ENCODE assay signal across 8 mouse cellular contexts in the genomic region with DNA sequence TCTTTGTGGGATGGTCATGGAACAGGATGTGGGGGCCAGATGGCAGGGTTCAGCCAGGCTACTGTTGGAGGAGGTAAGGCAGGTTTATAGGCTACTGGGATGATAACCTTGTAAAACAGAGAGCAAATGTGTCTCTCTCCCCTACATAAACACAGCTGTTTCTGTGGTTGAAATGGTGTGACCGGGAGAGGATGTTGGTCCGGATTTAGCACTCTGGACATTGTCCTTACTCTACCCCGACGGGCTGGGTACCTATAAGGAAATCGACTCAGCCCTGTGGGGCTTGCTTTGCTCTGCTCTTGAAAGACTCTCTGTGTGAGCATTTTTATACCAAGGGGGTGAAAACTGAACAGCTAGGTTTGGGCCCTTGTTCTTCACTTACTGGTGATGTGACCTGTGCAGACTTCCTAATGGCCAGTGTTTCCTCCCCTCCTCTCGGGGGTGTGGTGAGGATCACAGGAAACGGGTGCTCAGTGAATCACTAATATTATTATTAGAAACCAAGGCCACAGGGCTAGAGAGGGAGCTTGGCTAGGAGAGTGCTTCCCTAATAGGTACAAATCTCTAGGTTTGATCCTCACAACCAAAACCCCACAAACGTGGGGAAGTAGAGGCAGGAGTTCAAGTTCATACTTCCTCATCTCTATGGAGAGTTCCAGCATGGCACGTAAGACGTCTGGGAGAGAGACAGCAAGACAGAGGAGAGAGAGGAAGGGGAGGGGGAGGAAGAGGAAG. TPM values are rescaled to one million over a fixed set of nuclear protein-coding genes. Genes with fewer than 3 reads are reported as not detected.
DNase-seq lines count a peak whose midpoint lies in the region; ATAC-seq and TF ChIP-seq lines count a peak whose summit lies in the region.

No protein-coding gene starts in this region.

- no peaks in the 10 kb centered on the region for H3K9me3 ChIP-seq in forebrain, embryonic 14.5 days (replicated peaks; ENCODE audit: control insufficient read depth, low read length)
- no peaks in the 10 kb centered on the region for H3K9me3 ChIP-seq in hindbrain, embryonic 15.5 days
- no peaks in the 10 kb centered on the region for H3K9me3 ChIP-seq in lung, embryonic 15.5 days
- H3K9me3 ChIP-seq in stomach, postnatal 0 days (ENCODE audit: control insufficient read depth, low read length), result no peaks in the 10 kb centered on the region

- H3K4me2 ChIP-seq in forebrain, embryonic 14.5 days (ENCODE audit: low read length), result no peak overlapping the region
- no peak overlapping the region for H3K4me2 ChIP-seq in hindbrain, embryonic 15.5 days
- H3K4me2 ChIP-seq in lung, embryonic 15.5 days, result no peak overlapping the region
- no peak overlapping the region for H3K4me2 ChIP-seq in stomach, postnatal 0 days (replicated peaks; ENCODE audit: low read depth)

- TF ChIP-seq POLR2A in cortical plate, adult 2 months (IDR thresholded peaks at IDR 0.05; ENCODE audit: extremely low read depth, insufficient read depth, low read length), result no peak

- H3K4me1 ChIP-seq in cortical plate, adult 2 months (ENCODE audit: control insufficient read depth, insufficient read depth, low read length), result peaks cover 10% of the 10 kb centered on the region
- H3K4me1 ChIP-seq in forebrain, embryonic 14.5 days (ENCODE audit: control insufficient read depth, insufficient read depth, low read length), result peaks cover 59% of the 10 kb centered on the region
- peaks cover 55% of the 10 kb centered on the region for H3K4me1 ChIP-seq in hindbrain, embryonic 15.5 days (replicated peaks)
- peaks cover 71% of the 10 kb centered on the region for H3K4me1 ChIP-seq in lung, embryonic 15.5 days
- peaks cover 29% of the 10 kb centered on the region for H3K4me1 ChIP-seq in stomach, postnatal 0 days (replicated peaks; ENCODE audit: control insufficient read depth, insufficient read depth)

- DNase-seq in forebrain, embryonic 14.5 days (ENCODE audit: low spot score), result no peak
- DNase-seq in stomach, postnatal 0 days (ENCODE audit: low spot score), result no peak
- no peak for DNase-seq in layer of hippocampus, adult 8-10 months (ENCODE audit: low spot score in 2 of 2)
- no peak for DNase-seq in layer of hippocampus, adult 9-11 months
- no peak for DNase-seq in urinary bladder, adult 18-20 months (ENCODE audit: low spot score in 2 of 2)

- ATAC-seq in forebrain, embryonic 14.5 days, result no peak
- ATAC-seq in hindbrain, embryonic 15.5 days (ENCODE audit: low FRiP score, low read depth), result no peak
- ATAC-seq in lung, embryonic 15.5 days (ENCODE audit: borderline replicate concordance, extremely low read depth, low FRiP score, low TSS enrichment), result no peak
- no peak for ATAC-seq in stomach, postnatal 0 days (ENCODE audit: low FRiP score, low TSS enrichment)

- peak overlapping the region; percentile 49; the same call in 1 of the 2 replicates for H3K9ac ChIP-seq in forebrain, embryonic 14.5 days (ENCODE audit: low read length)
- no peak overlapping the region for H3K9ac ChIP-seq in hindbrain, embryonic 15.5 days
- no peak overlapping the region for H3K9ac ChIP-seq in lung, embryonic 15.5 days
- no peak overlapping the region for H3K9ac ChIP-seq in stomach, postnatal 0 days (ENCODE audit: low read length)

- TF ChIP-seq CTCF in cortical plate, adult 2 months (IDR thresholded peaks at IDR 0.05; ENCODE audit: extremely low read depth, insufficient read depth, low read length), result no peak
- TF ChIP-seq CTCF in stomach, postnatal 0 days (IDR thresholded peaks at IDR 0.05; ENCODE audit: low read depth), result no peak

- no peak overlapping the region for H3K4me3 ChIP-seq in cortical plate, adult 2 months (ENCODE audit: insufficient read depth, low read length)
- H3K4me3 ChIP-seq in forebrain, embryonic 14.5 days (ENCODE audit: low read depth, low read length), result no peak overlapping the region
- H3K4me3 ChIP-seq in hindbrain, embryonic 15.5 days, result no peak overlapping the region
- H3K4me3 ChIP-seq in lung, embryonic 15.5 days, result no peak overlapping the region
- H3K4me3 ChIP-seq in stomach, postnatal 0 days (ENCODE audit: low read depth, low read length), result no peak overlapping the region

- peak overlapping the region; percentile 98; the same call in 1 of the 2 replicates for H3K27ac ChIP-seq in cortical plate, adult 2 months (ENCODE audit: insufficient read depth, low read length)
- H3K27ac ChIP-seq in forebrain, embryonic 14.5 days (ENCODE audit: low read depth, low read length), result peak overlapping the region; percentile 96
- H3K27ac ChIP-seq in hindbrain, embryonic 15.5 days (replicated peaks), result peak overlapping the region; percentile 88
- H3K27ac ChIP-seq in lung, embryonic 15.5 days, result peak overlapping the region; percentile 92
- peak overlapping the region; percentile 25 for H3K27ac ChIP-seq in stomach, postnatal 0 days (replicated peaks)

- H3K27me3 ChIP-seq in forebrain, embryonic 14.5 days (replicated peaks; ENCODE audit: control insufficient read depth, insufficient read depth, low read length), result no peaks in the 10 kb centered on the region
- H3K27me3 ChIP-seq in hindbrain, embryonic 15.5 days, result no peaks in the 10 kb centered on the region
- H3K27me3 ChIP-seq in lung, embryonic 15.5 days, result no peaks in the 10 kb centered on the region
- H3K27me3 ChIP-seq in stomach, postnatal 0 days (ENCODE audit: control insufficient read depth, insufficient read depth, low read length), result no peaks in the 10 kb centered on the region

- no peak for TF ChIP-seq EP300 in stomach, postnatal 0 days (optimal IDR thresholded peaks at IDR 0.05)

- WGBS in forebrain, embryonic 14.5 days, result 72% methylated on average over 10 of the region's 10 CpGs
- WGBS in hindbrain, embryonic 15.5 days, result 59% methylated on average over 10 of the region's 10 CpGs
- WGBS in lung, embryonic 15.5 days, result 40% methylated on average over 10 of the region's 10 CpGs
- 37% methylated on average over 10 of the region's 10 CpGs for WGBS in stomach, postnatal 0 days

- H3K36me3 ChIP-seq in forebrain, embryonic 14.5 days (ENCODE audit: control insufficient read depth, insufficient read depth, low read length), result no peaks in the 10 kb centered on the region
- H3K36me3 ChIP-seq in hindbrain, embryonic 15.5 days, result no peaks in the 10 kb centered on the region
- no peaks in the 10 kb centered on the region for H3K36me3 ChIP-seq in lung, embryonic 15.5 days
- H3K36me3 ChIP-seq in stomach, postnatal 0 days (ENCODE audit: control insufficient read depth, insufficient read depth, low read length), result no peaks in the 10 kb centered on the region

RNA-seq across cellular contexts. Expression of a gene that starts 19.7 kb away (rescaled TPM):
- polyA plus RNA-seq in cortical plate, adult 2 months (2012; rRNA removed), result 22.3 and 23.9 TPM in 2 replicates
- polyA plus RNA-seq in forebrain, embryonic 14.5 days (2014; fragmentation: Nextera tagmentation; extraction: Ambion mirVana), result 13.0 and 18.6 TPM in 2 replicates
- polyA plus RNA-seq in hindbrain, embryonic 15.5 days (2015; fragmentation: Nextera tagmentation; extraction: Ambion mirVana), result 46.3 and 49.7 TPM in 2 replicates
- 17.7 and 19.7 TPM in 2 replicates for polyA plus RNA-seq in lung, embryonic 15.5 days (2015; fragmentation: Nextera tagmentation; extraction: Ambion mirVana)
- 12.8 and 13.7 TPM in 2 replicates for polyA plus RNA-seq in stomach, postnatal 0 days (2015; fragmentation: Nextera tagmentation; extraction: Ambion mirVana)
- total RNA-seq in layer of hippocampus, adult 8-10 months (2022), result 10 to 100 TPM; 30.9 to 38.7 (median 33.4) TPM

RNA-seq across cellular contexts. Expression of a gene that starts 49.4 kb away (rescaled TPM):
- polyA plus RNA-seq in cortical plate, adult 2 months (2012; rRNA removed), result 16.8 and 18.5 TPM in 2 replicates
- polyA plus RNA-seq in forebrain, embryonic 14.5 days (2014; fragmentation: Nextera tagmentation; extraction: Ambion mirVana), result 60.0 and 64.7 TPM in 2 replicates
- polyA plus RNA-seq in hindbrain, embryonic 15.5 days (2015; fragmentation: Nextera tagmentation; extraction: Ambion mirVana), result 41.8 and 43.9 TPM in 2 replicates
- 37.7 and 39.7 TPM in 2 replicates for polyA plus RNA-seq in lung, embryonic 15.5 days (2015; fragmentation: Nextera tagmentation; extraction: Ambion mirVana)
- 15.9 and 18.1 TPM in 2 replicates for polyA plus RNA-seq in stomach, postnatal 0 days (2015; fragmentation: Nextera tagmentation; extraction: Ambion mirVana)
- 10 to 100 TPM; 25.0 to 26.5 (median 25.7) TPM for total RNA-seq in layer of hippocampus, adult 8-10 months (2022)

Comparison
In these comparisons a context has a peak if more than half of its experiments do, and no peak if none do; other contexts are left out.
1. H3K27ac ChIP-seq: peak in every context shown above with its lines; median percentile 98 in cortical plate, adult 2 months; 96 in forebrain, embryonic 14.5 days; 92 in lung, embryonic 15.5 days; 88 in hindbrain, embryonic 15.5 days; 25 in stomach, postnatal 0 days.